Mouse (Mus musculus): ENCODE measurements at regions not wholly inside any gene's neighbourhood (a gene's known extent, or its start where the extent isn't known, plus 50 kb on each side); places are given as distances from the start of the nearest gene placed in this dataset.

- no peak for DNase-seq (ENCODE audit: extremely low spot score, low spot score)
These were observed 159.0 kb downstream of the Pmp22 start for GRCm38 (mm10) chr11:63287766-63288165.

GRCm38 (mm10) chr11:63290618-63291017 is 161.8 kb downstream of the Pmp22 start:
- DNase-seq (ENCODE audit: extremely low spot score, low spot score) = no peak

DNA sequence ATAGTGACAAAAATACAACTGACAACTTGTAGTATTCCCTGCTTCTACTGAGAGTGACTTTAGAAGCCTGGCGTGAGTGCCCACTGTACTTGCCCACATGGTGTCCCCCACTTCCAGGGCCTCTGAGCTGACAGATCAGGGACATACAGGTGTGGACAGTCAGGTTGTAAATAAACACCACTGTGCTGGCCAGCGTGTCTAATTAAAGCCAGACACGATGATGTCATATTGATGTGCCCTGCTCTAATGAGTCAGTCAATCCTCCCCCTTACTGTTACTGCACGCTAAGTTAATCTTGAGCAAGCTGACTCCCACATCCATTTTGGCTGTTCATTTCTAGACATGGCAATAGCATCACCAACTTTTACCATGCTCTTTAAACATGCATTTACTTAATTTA is 164.7 kb downstream of the Pmp22 start:
- no peak for DNase-seq (ENCODE audit: extremely low spot score, low spot score)

DNA sequence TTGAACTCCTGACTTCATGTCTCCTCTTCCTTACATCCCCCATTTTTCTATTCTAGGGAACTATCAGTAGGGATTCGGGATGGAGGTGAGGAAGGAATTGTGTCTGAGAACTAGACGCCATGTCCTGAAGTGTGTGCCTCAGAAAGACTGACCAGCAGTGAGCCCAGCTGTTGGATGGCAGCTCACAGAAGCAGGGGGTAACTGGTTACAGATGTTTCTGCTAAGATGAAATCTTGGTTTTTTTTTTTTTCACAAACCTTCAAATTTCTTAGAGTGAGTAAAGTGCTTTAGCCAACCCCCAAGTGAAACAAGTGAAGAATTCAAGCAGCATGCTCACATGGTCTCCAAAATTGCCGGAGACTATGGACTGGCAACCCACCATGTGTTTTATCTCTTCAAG is 165.7 kb downstream of the Pmp22 start:
- DNase-seq (ENCODE audit: extremely low spot score, low spot score) = no peak

DNA sequence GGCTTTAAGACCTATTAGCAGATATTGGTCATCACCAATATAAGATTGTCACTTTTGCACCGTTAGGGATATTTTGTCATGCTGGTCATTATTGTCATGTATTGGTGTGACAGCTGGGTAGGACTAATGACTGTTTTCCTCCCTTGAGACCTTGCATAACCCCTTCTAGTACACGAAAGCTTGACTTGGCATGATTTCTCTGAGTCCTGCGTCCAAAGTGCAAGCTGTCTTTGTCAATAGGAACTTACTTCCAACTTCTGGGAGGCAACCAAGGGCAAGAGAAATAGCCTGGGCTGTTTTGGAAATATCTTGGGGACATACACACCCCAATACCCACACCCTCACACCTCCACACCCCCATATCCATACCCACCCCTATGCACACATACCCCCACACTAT is 167.7 kb downstream of the Pmp22 start:
- DNase-seq (ENCODE audit: extremely low spot score, low spot score) = no peak

- DNase-seq (ENCODE audit: extremely low spot score, low spot score) = no peak
These were observed 171.2 kb downstream of the Pmp22 start for GRCm38 (mm10) chr11:63299712-63300581.

GRCm38 (mm10) chr11:63325166-63325565 is 196.4 kb downstream of the Pmp22 start:
- DNase-seq (ENCODE audit: extremely low spot score, low spot score) = no peak

DNA sequence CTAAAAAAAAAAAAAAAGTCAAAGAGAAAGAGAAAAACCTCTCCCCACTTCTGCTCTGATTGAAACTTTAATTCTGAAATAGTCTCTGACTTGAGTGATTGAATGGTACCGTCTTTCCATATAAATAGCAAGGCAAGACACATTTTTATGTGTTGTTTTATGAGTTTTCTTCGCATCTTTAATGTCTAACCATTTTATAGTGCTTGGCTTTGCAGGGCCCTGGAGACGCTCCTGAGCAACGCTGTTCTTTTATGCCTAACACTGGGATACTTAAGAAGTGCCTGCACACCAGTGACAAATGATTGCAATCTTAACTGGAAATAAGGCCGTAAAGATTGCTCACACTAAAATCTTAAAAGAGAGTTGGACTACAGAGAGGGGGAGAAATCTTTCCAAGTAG is 198.1 kb downstream of the Pmp22 start:
- DNase-seq (ENCODE audit: extremely low spot score, low spot score) = no peak

GRCm38 (mm10) chr11:63337503-63337902 is 208.7 kb downstream of the Pmp22 start:
- DNase-seq (ENCODE audit: extremely low spot score, low spot score) = no peak

DNA sequence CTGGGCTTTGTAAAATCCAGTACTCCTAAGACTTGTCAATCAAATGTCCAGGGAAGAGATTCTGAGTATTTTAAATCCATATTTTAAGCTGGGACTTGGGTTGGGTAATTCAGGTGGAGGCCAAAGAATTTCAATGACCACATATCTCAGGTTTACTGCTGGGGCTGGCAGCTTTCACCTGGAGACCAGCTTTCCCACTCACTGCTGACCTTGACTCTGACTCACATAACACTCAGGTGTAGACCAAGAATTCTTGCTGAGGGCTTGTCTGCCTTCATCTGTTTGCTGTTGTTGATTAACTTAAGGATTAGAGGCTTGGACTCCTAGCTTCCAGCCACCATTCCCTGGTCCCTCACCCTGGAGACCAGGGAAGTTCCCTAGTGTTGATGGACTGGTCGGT is 209.5 kb downstream of the Pmp22 start:
- DNase-seq (ENCODE audit: extremely low spot score, low spot score) = no peak

- no peak for DNase-seq (ENCODE audit: extremely low spot score, low spot score)
These were observed 216.9 kb downstream of the Pmp22 start for GRCm38 (mm10) chr11:63345653-63346052.

DNA sequence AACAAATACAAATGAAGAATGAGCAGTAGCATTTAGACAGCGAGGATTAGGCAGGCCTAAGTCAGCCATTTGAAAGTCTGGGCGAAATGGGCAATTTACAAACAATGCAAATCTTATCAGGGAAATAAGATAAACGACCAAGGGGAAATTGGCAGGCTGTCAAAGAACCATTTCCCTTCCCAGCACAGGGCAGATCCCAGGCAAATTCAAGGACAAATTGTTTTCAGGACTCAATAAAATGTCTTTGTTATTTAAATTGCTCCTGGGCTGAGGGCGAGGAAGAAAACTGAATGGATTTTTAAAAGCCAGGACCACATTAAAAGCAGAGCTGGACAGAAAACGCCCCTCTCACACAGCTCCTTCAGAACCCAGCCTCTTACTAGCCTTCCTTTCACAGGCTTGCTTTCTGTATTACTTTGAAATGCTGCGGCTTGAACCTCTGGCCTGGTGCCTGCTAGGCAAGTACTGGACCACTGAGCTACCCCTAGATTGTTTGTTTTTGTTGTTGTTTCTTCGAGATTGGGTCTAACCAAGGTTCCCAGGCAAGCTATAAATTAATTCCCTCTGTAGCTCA is 221.4 kb downstream of the Pmp22 start:
- DNase-seq (ENCODE audit: extremely low spot score, low spot score) = peak; percentile 13

GRCm38 (mm10) chr11:63351999-63352398 is 223.2 kb downstream of the Pmp22 start:
- DNase-seq (ENCODE audit: extremely low spot score, low spot score) = no peak

- no peak for DNase-seq (ENCODE audit: extremely low spot score, low spot score)
These were observed 224.2 kb downstream of the Pmp22 start for GRCm38 (mm10) chr11:63352990-63353389.

GRCm38 (mm10) chr11:63353671-63354070 is 224.9 kb downstream of the Pmp22 start:
- DNase-seq (ENCODE audit: extremely low spot score, low spot score) = no peak

DNA sequence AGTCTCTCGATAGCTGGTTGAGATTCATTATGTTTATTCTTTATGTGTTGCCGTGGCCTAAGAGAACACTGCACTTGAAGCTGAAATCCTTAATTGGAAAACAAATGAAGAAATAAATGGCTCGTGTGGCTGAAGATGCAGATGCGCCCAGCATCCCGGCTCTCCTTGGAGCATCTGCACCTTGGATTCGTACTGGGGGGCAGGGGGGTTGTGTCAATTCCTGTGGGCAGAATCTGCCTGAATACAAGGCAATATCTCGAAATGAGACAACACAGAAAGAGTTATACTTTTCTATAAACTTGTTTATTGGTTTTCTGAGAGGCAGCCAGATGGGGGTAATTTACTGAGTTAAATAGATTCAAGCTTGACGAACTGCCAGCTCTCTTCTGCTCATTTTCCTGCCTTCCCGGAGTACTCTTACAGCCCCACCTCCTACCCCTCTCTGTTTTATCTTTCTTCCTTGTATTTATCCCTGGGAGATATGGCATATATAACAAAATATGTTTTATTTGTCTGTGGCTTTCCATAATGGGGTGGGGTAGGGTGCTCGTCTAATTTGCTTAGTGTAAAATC is 229.1 kb downstream of the Pmp22 start:
- DNase-seq (ENCODE audit: extremely low spot score, low spot score) = no peak

- no peak for DNase-seq (ENCODE audit: extremely low spot score, low spot score)
These were observed 239.0 kb downstream of the Pmp22 start for GRCm38 (mm10) chr11:63367756-63368265.

- no peak for DNase-seq (ENCODE audit: extremely low spot score, low spot score)
These were observed 240.7 kb downstream of the Pmp22 start for GRCm38 (mm10) chr11:63369475-63369874.

- DNase-seq (ENCODE audit: extremely low spot score, low spot score) = no peak
These were observed 247.5 kb downstream of the Pmp22 start for GRCm38 (mm10) chr11:63376311-63376710.

DNA sequence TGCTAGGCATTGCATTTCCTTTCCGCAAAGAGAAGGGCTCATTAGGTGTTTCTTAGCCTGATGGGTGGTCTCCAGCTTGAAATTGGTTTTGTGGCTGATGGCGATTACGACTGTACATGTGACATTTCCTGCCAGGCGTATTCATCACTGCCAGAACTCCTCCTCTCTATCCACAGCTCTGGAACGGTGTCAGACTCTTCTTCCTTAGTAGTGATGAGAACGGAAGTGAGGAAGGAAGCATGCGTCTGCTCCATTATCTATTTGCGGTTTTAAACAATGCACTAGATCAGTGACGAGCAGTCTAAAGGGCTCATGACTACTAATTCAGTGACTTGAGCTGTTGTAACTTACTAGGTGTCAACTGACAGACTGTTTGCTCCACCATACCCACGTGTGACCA is 248.2 kb downstream of the Pmp22 start:
- no peak for DNase-seq (ENCODE audit: extremely low spot score, low spot score)

- no peak for DNase-seq (ENCODE audit: extremely low spot score, low spot score)
These were observed 259.5 kb downstream of the Pmp22 start for GRCm38 (mm10) chr11:63388247-63388646.

- no peak for DNase-seq (ENCODE audit: extremely low spot score, low spot score)
These were observed 262.7 kb downstream of the Pmp22 start for GRCm38 (mm10) chr11:63391478-63391877.

Measured in neural tube, embryonic 10.5 days (tissue).